ENCODE assay signal across 22 mouse cellular contexts in the genomic region with DNA sequence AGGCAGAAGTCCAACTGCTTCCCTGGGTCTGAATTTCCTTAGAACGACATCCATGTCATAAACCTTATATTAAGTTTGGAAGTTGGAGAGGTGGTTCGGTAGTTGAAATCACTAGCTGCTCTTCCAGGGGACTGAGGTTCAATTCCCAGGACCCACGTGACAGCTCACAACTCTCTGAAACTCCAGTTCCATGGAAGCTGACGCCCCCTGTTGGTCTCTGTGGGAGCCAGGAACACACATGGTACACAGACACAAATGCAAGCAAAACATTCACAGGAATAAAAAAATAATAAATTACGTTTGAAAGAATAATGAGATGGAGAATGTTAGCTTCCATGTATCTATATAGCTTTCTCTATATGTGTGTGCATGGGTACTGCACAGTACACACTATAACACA. TPM values are rescaled to one million over a fixed set of nuclear protein-coding genes. Genes with fewer than 3 reads are reported as not detected.
DNase-seq lines count a peak whose midpoint lies in the region; ATAC-seq and TF ChIP-seq lines count a peak whose summit lies in the region.
"Had no signal": no experiment of that assay in that cellular context is flagged by ENCODE, and none has a peak within 500 bp of the region (broad histone marks: within the 10 kb centered on the region; RNA-seq: fewer than 3 reads in every experiment).

No protein-coding gene starts in this region.

- no peaks in the 10 kb centered on the region for H3K9me3 ChIP-seq in liver, postnatal 0 days (ENCODE audit: low read length)
- no peaks in the 10 kb centered on the region for H3K9me3 ChIP-seq in liver, embryonic 12.5 days (replicated peaks)
- H3K9me3 ChIP-seq in embryonic facial prominence, embryonic 14.5 days (ENCODE audit: control insufficient read depth, low read length) = no peaks in the 10 kb centered on the region
- H3K9me3 ChIP-seq: heart, embryonic 10.5 days; hindbrain, embryonic 13.5 days; limb, embryonic 15.5 days had no signal

- intact Hi-C loops in heart, postnatal 10 days (cut with DNase I) = no loop called here

- H3K27me3 ChIP-seq in liver, postnatal 0 days (ENCODE audit: insufficient read depth, low read length) = no peaks in the 10 kb centered on the region
- H3K27me3 ChIP-seq in liver, embryonic 12.5 days (replicated peaks) = no peaks in the 10 kb centered on the region
- H3K27me3 ChIP-seq in embryonic facial prominence, embryonic 14.5 days (replicated peaks; ENCODE audit: control insufficient read depth, insufficient read depth, low read length) = no peaks in the 10 kb centered on the region
- H3K27me3 ChIP-seq: hindbrain, embryonic 13.5 days; limb, embryonic 15.5 days had no signal

- TF ChIP-seq EP300 in liver, postnatal 0 days (IDR thresholded peaks at IDR 0.05; ENCODE audit: low read depth) = no peak

- no peak overlapping the region for H3K4me3 ChIP-seq in liver, postnatal 0 days (ENCODE audit: low read depth, low read length)
- no peak overlapping the region for H3K4me3 ChIP-seq in liver, embryonic 12.5 days
- H3K4me3 ChIP-seq in embryonic facial prominence, embryonic 14.5 days (ENCODE audit: low read depth, low read length) = no peak overlapping the region
- H3K4me3 ChIP-seq: heart, embryonic 10.5 days; hindbrain, embryonic 13.5 days; limb, embryonic 15.5 days; myocyte had no signal

- H3K4me2 ChIP-seq in liver, postnatal 0 days (ENCODE audit: low read depth, low read length) = no peak overlapping the region
- H3K4me2 ChIP-seq in liver, embryonic 12.5 days = no peak overlapping the region
- H3K4me2 ChIP-seq in embryonic facial prominence, embryonic 14.5 days (ENCODE audit: low read depth, low read length) = no peak overlapping the region
- H3K4me2 ChIP-seq: hindbrain, embryonic 13.5 days; limb, embryonic 15.5 days had no signal

- peaks cover 2% of the 10 kb centered on the region; the same call in 1 of the 2 replicates for H3K36me3 ChIP-seq in liver, postnatal 0 days (replicated peaks; ENCODE audit: insufficient read depth, low read length)
- no peaks in the 10 kb centered on the region for H3K36me3 ChIP-seq in liver, embryonic 12.5 days
- H3K36me3 ChIP-seq in embryonic facial prominence, embryonic 14.5 days (ENCODE audit: control insufficient read depth, insufficient read depth, low read length) = no peaks in the 10 kb centered on the region
- H3K36me3 ChIP-seq: heart, embryonic 10.5 days; hindbrain, embryonic 13.5 days; limb, embryonic 15.5 days had no signal

- DNase-seq in heart, adult 11 months = peak; percentile 36
- DNase-seq in heart, postnatal 10 days = no peak
- no peak for DNase-seq in liver, postnatal 0 days
- peak; percentile 57 for DNase-seq in ES-CJ7 (ENCODE audit: low read depth, low spot score)
- no peak for DNase-seq in embryonic facial prominence, embryonic 14.5 days (ENCODE audit: low spot score)
- no peak for DNase-seq in embryo, embryonic 11 days
- no peak for DNase-seq in layer of hippocampus, adult 11-12 months (ENCODE audit: low spot score)
- DNase-seq: adrenal gland, postnatal 10 days; cerebellum, adult 11 months; cerebellum, postnatal 14 days; forebrain, postnatal 0 days; gastrocnemius, postnatal 14 days; heart, postnatal 14 days; layer of hippocampus, adult 9-11 months; midbrain, embryonic 14.5 days; retina, postnatal 1 day; thymus, adult 2 months had no signal

- peaks cover 20% of the 10 kb centered on the region for H3K4me1 ChIP-seq in liver, postnatal 0 days (ENCODE audit: insufficient read depth)
- H3K4me1 ChIP-seq in liver, embryonic 12.5 days = peaks cover 16% of the 10 kb centered on the region
- H3K4me1 ChIP-seq in embryonic facial prominence, embryonic 14.5 days (ENCODE audit: control insufficient read depth, insufficient read depth, low read length) = peaks cover 11% of the 10 kb centered on the region; the same call in 1 of the 2 replicates

- no peak for ATAC-seq in liver, postnatal 0 days
- ATAC-seq in liver, embryonic 12.5 days = no peak
- no peak for ATAC-seq in embryonic facial prominence, embryonic 14.5 days (ENCODE audit: low read depth)
- ATAC-seq: forebrain, postnatal 0 days had no signal

- peak; percentile 17; the same call in 1 of the 2 replicates for TF ChIP-seq CTCF in liver, postnatal 0 days (IDR thresholded peaks at IDR 0.05; ENCODE audit: low read depth)

- 82% methylated on average over 5 of the region's 5 CpGs for WGBS in liver, postnatal 0 days (ENCODE audit: insufficient replicate concordance)
- WGBS in liver, embryonic 12.5 days (ENCODE audit: insufficient replicate concordance) = 72% methylated on average over 5 of the region's 5 CpGs
- WGBS in embryonic facial prominence, embryonic 14.5 days = 88% methylated on average over 5 of the region's 5 CpGs

- H3K27ac ChIP-seq in liver, postnatal 0 days (ENCODE audit: low read depth) = no peak overlapping the region
- H3K27ac ChIP-seq in liver, embryonic 12.5 days = no peak overlapping the region
- peak overlapping the region; percentile 44 for H3K27ac ChIP-seq in embryonic facial prominence, embryonic 14.5 days (replicated peaks; ENCODE audit: low read depth, low read length)
- H3K27ac ChIP-seq: heart, embryonic 10.5 days; hindbrain, embryonic 13.5 days; limb, embryonic 15.5 days had no signal

- no peak overlapping the region for H3K9ac ChIP-seq in liver, postnatal 0 days (replicated peaks)
- no peak overlapping the region for H3K9ac ChIP-seq in liver, embryonic 12.5 days
- H3K9ac ChIP-seq in embryonic facial prominence, embryonic 14.5 days (ENCODE audit: low read depth, low read length) = no peak overlapping the region
- H3K9ac ChIP-seq: forebrain, postnatal 0 days; hindbrain, embryonic 13.5 days; limb, embryonic 15.5 days had no signal

RNA-seq across cellular contexts. Expression of gene Cradd, which starts 16.0 kb away (rescaled TPM):
- 10 to 100 TPM; 12.9 to 13.5 TPM for total RNA-seq in heart, postnatal 10 days (2021)
- 6.5 and 8.4 TPM in 2 replicates for polyA plus RNA-seq in liver, postnatal 0 days (2015; fragmentation: Nextera tagmentation; extraction: Ambion mirVana)
- polyA plus RNA-seq in liver, embryonic 12.5 days (2016; fragmentation: Nextera tagmentation; extraction: Ambion mirVana) = 5.0 and 5.1 TPM in 2 replicates
- 10.4 and 11.0 TPM in 2 replicates for polyA plus RNA-seq in embryonic facial prominence, embryonic 14.5 days (2014; fragmentation: Nextera tagmentation; extraction: Ambion mirVana)

Comparison
In these comparisons a context has a peak if more than half of its experiments do, and no peak if none do; other contexts are left out.
1. DNase-seq: peak in heart, adult 11 months (single experiment) and ES-CJ7 (single experiment); none in heart, postnatal 10 days (0 of 2), liver, postnatal 0 days (single experiment), embryonic facial prominence, embryonic 14.5 days (single experiment), embryo, embryonic 11 days (single experiment) and layer of hippocampus, adult 11-12 months (single experiment).